Mouse (Mus musculus): ENCODE data around the gene Nol7. TPM values are rescaled to one million over a fixed set of nuclear protein-coding genes. Genes with fewer than 3 reads are reported as not detected.

The Nol7 gene
- 141 and 151 TPM in 2 replicates for polyA plus RNA-seq (2014; fragmentation: Nextera tagmentation; extraction: Ambion mirVana)

GRCm38 (mm10) chr13:43398297-43399080 lies at the start of gene Nol7:
Nol7 (plus strand) TSS chr13:43398390.
- WGBS (ENCODE audit: insufficient replicate concordance) = 1% methylated on average over 71 of the region's 72 CpGs
- H3K9me3 ChIP-seq (replicated peaks; ENCODE audit: control insufficient read depth, low read length) = no peaks in the 10 kb centered on the region
- peaks cover 9% of the 10 kb centered on the region; the same call in 1 of the 2 replicates for H3K36me3 ChIP-seq (ENCODE audit: control insufficient read depth, insufficient read depth, low read length)

GRCm38 (mm10) chr13:43349376-43349775 lies 48.8 kb upstream of the Nol7 start:
- H3K27me3 ChIP-seq (ENCODE audit: control insufficient read depth, insufficient read depth, low read length) = no peaks in the 10 kb centered on the region
- H3K4me2 ChIP-seq = no peak overlapping the region
- no peak overlapping the region for H3K9ac ChIP-seq (ENCODE audit: low read depth, low read length)
- no peak for ATAC-seq (replicated peaks; ENCODE audit: insufficient number of reproducible peaks, low FRiP score, low TSS enrichment)
- no peaks in the 10 kb centered on the region for H3K9me3 ChIP-seq (replicated peaks; ENCODE audit: control insufficient read depth, low read length)
- WGBS (ENCODE audit: insufficient replicate concordance) = 79% methylated on average over 8 of the region's 8 CpGs
- no peak overlapping the region for H3K4me3 ChIP-seq (ENCODE audit: low read depth, low read length)
- no peaks in the 10 kb centered on the region for H3K4me1 ChIP-seq (ENCODE audit: control insufficient read depth, insufficient read depth, low read length)
- no peak overlapping the region for H3K27ac ChIP-seq (ENCODE audit: low read depth, low read length)
- H3K36me3 ChIP-seq (ENCODE audit: control insufficient read depth, insufficient read depth, low read length) = no peaks in the 10 kb centered on the region

More at GRCm38 (mm10) chr13:43398297-43399080, at the start of gene Nol7:
- peak; percentile 90 for ATAC-seq (replicated peaks; ENCODE audit: insufficient number of reproducible peaks, low FRiP score, low TSS enrichment)
- Histone ChIP-seq H3K4me1 (ENCODE audit: control insufficient read depth, insufficient read depth, low read length) (0 out of 2 replicates have a peak, but pooled peaks cover 4% of the 10 kb centered on the region), H3K4me3 (ENCODE audit: low read depth, low read length) (peak within 1 kb of the TSS; percentile 84), H3K27ac (ENCODE audit: low read depth, low read length) (peak within 1 kb of the TSS; percentile 97), H3K9ac (ENCODE audit: low read depth, low read length) (peak within 1 kb of the TSS; percentile 93), H3K4me2 (peak within 1 kb of the TSS; percentile 88), H3K27me3 (ENCODE audit: control insufficient read depth, insufficient read depth, low read length) (no peaks in the 10 kb centered on the region)

- Histone ChIP-seq H3K9ac (ENCODE audit: low read depth, low read length) (no peak overlapping the region), H3K27ac (ENCODE audit: low read depth, low read length) (no peak overlapping the region), H3K36me3 (ENCODE audit: control insufficient read depth, insufficient read depth, low read length) (no peaks in the 10 kb centered on the region), H3K4me1 (ENCODE audit: control insufficient read depth, insufficient read depth, low read length) (peaks cover 5% of the 10 kb centered on the region; the same call in 1 of the 2 replicates), H3K27me3 (ENCODE audit: control insufficient read depth, insufficient read depth, low read length) (no peaks in the 10 kb centered on the region), H3K4me2 (no peak overlapping the region), H3K4me3 (ENCODE audit: low read depth, low read length) (no peak overlapping the region), H3K9me3 (replicated peaks; ENCODE audit: control insufficient read depth, low read length) (no peaks in the 10 kb centered on the region)
- no peak for ATAC-seq (replicated peaks; ENCODE audit: insufficient number of reproducible peaks, low FRiP score, low TSS enrichment)
- WGBS (ENCODE audit: insufficient replicate concordance) = 56% methylated on average over 9 of the region's 9 CpGs
These were observed 47.6 kb upstream of the Nol7 start for GRCm38 (mm10) chr13:43350489-43351169.

- Histone ChIP-seq H3K4me3 (ENCODE audit: low read depth, low read length) (no peak overlapping the region), H3K4me2 (no peak overlapping the region), H3K36me3 (ENCODE audit: control insufficient read depth, insufficient read depth, low read length) (no peaks in the 10 kb centered on the region), H3K27me3 (ENCODE audit: control insufficient read depth, insufficient read depth, low read length) (no peaks in the 10 kb centered on the region), H3K9ac (ENCODE audit: low read depth, low read length) (no peak overlapping the region), H3K4me1 (ENCODE audit: control insufficient read depth, insufficient read depth, low read length) (peaks cover 5% of the 10 kb centered on the region; the same call in 1 of the 2 replicates), H3K9me3 (replicated peaks; ENCODE audit: control insufficient read depth, low read length) (no peaks in the 10 kb centered on the region), H3K27ac (ENCODE audit: low read depth, low read length) (no peak overlapping the region)
- 77% methylated on average over 4 of the region's 4 CpGs for WGBS (ENCODE audit: insufficient replicate concordance)
- no peak for ATAC-seq (replicated peaks; ENCODE audit: insufficient number of reproducible peaks, low FRiP score, low TSS enrichment)
These were observed 44.8 kb upstream of the Nol7 start for GRCm38 (mm10) chr13:43353356-43353755.

GRCm38 (mm10) chr13:43354362-43354761 lies 43.8 kb upstream of the Nol7 start:
- Histone ChIP-seq H3K36me3 (ENCODE audit: control insufficient read depth, insufficient read depth, low read length) (no peaks in the 10 kb centered on the region), H3K4me3 (ENCODE audit: low read depth, low read length) (no peak overlapping the region), H3K4me2 (no peak overlapping the region), H3K9ac (ENCODE audit: low read depth, low read length) (no peak overlapping the region), H3K27ac (ENCODE audit: low read depth, low read length) (no peak overlapping the region), H3K27me3 (ENCODE audit: control insufficient read depth, insufficient read depth, low read length) (no peaks in the 10 kb centered on the region), H3K9me3 (replicated peaks; ENCODE audit: control insufficient read depth, low read length) (no peaks in the 10 kb centered on the region), H3K4me1 (ENCODE audit: control insufficient read depth, insufficient read depth, low read length) (peaks cover 5% of the 10 kb centered on the region; the same call in 1 of the 2 replicates)
- no peak for ATAC-seq (replicated peaks; ENCODE audit: insufficient number of reproducible peaks, low FRiP score, low TSS enrichment)
- WGBS (ENCODE audit: insufficient replicate concordance) = 59% methylated on average over 12 of the region's 12 CpGs

GRCm38 (mm10) chr13:43356346-43357125 lies 41.7 kb upstream of the Nol7 start:
- no peak overlapping the region for H3K27ac ChIP-seq (ENCODE audit: low read depth, low read length)
- H3K4me1 ChIP-seq (ENCODE audit: control insufficient read depth, insufficient read depth, low read length) = peaks cover 5% of the 10 kb centered on the region; the same call in 1 of the 2 replicates
- 76% methylated on average over 14 of the region's 14 CpGs for WGBS (ENCODE audit: insufficient replicate concordance)
- H3K9ac ChIP-seq (ENCODE audit: low read depth, low read length) = no peak overlapping the region
- H3K9me3 ChIP-seq (replicated peaks; ENCODE audit: control insufficient read depth, low read length) = no peaks in the 10 kb centered on the region
- H3K4me3 ChIP-seq (ENCODE audit: low read depth, low read length) = no peak overlapping the region
- H3K27me3 ChIP-seq (ENCODE audit: control insufficient read depth, insufficient read depth, low read length) = no peaks in the 10 kb centered on the region
- no peaks in the 10 kb centered on the region for H3K36me3 ChIP-seq (ENCODE audit: control insufficient read depth, insufficient read depth, low read length)
- H3K4me2 ChIP-seq = no peak overlapping the region
- ATAC-seq (replicated peaks; ENCODE audit: insufficient number of reproducible peaks, low FRiP score, low TSS enrichment) = no peak

GRCm38 (mm10) chr13:43360534-43360933 lies 37.7 kb upstream of the Nol7 start:
- no peaks in the 10 kb centered on the region for H3K27me3 ChIP-seq (ENCODE audit: control insufficient read depth, insufficient read depth, low read length)
- H3K27ac ChIP-seq (ENCODE audit: low read depth, low read length) = no peak overlapping the region
- H3K9ac ChIP-seq (ENCODE audit: low read depth, low read length) = no peak overlapping the region
- H3K9me3 ChIP-seq (replicated peaks; ENCODE audit: control insufficient read depth, low read length) = no peaks in the 10 kb centered on the region
- H3K36me3 ChIP-seq (ENCODE audit: control insufficient read depth, insufficient read depth, low read length) = no peaks in the 10 kb centered on the region
- H3K4me3 ChIP-seq (ENCODE audit: low read depth, low read length) = no peak overlapping the region
- 50% methylated on average over 6 of the region's 6 CpGs for WGBS (ENCODE audit: insufficient replicate concordance)
- no peaks in the 10 kb centered on the region for H3K4me1 ChIP-seq (ENCODE audit: control insufficient read depth, insufficient read depth, low read length)
- H3K4me2 ChIP-seq = no peak overlapping the region
- ATAC-seq (replicated peaks; ENCODE audit: insufficient number of reproducible peaks, low FRiP score, low TSS enrichment) = no peak

- Histone ChIP-seq H3K27me3 (ENCODE audit: control insufficient read depth, insufficient read depth, low read length) (no peaks in the 10 kb centered on the region), H3K9ac (ENCODE audit: low read depth, low read length) (no peak overlapping the region), H3K4me3 (ENCODE audit: low read depth, low read length) (no peak overlapping the region), H3K4me2 (no peak overlapping the region), H3K4me1 (ENCODE audit: control insufficient read depth, insufficient read depth, low read length) (no peaks in the 10 kb centered on the region), H3K27ac (ENCODE audit: low read depth, low read length) (no peak overlapping the region), H3K36me3 (ENCODE audit: control insufficient read depth, insufficient read depth, low read length) (no peaks in the 10 kb centered on the region), H3K9me3 (replicated peaks; ENCODE audit: control insufficient read depth, low read length) (no peaks in the 10 kb centered on the region)
- WGBS (ENCODE audit: insufficient replicate concordance) = 78% methylated on average over 9 of the region's 9 CpGs
- no peak for ATAC-seq (replicated peaks; ENCODE audit: insufficient number of reproducible peaks, low FRiP score, low TSS enrichment)
These were observed 35.8 kb upstream of the Nol7 start for GRCm38 (mm10) chr13:43362353-43362752.
